Mouse (Mus musculus) stomach, embryonic 14.5 days (tissue): Measurements from ENCODE around the gene Tigd4. TPM values are rescaled to one million over a fixed set of nuclear protein-coding genes. Genes with fewer than 3 reads are reported as not detected.

Experiments used
- ATAC-seq: fragments of 200-750 bp; cut with Nextera tagmentation; 2 replicates; pipeline ENCODE4 v1.8.0; 2017; ENCODE audit warnings: low read depth, moderate TSS enrichment; ENCODE audit not compliant: insufficient number of reproducible peaks, insufficient read depth, low FRiP score
- H3K27ac ChIP-seq: fragments of 300-500 bp; sonication (generic); 2 replicates; pipeline ENCODE4 v1.5.1; 2014; ENCODE audit warnings: mild to moderate bottlenecking, low read length, moderate library complexity, mixed read lengths
- H3K27me3 ChIP-seq: fragments of 300-500 bp; sonication (generic); 2 replicates; pipeline ENCODE4 v1.6.1; 2014; ENCODE audit warnings: low read length, control low read depth, mixed read lengths; ENCODE audit not compliant: control insufficient read depth, insufficient read depth
- H3K36me3 ChIP-seq: fragments of 300-500 bp; sonication (generic); 2 replicates; pipeline ENCODE4 v1.6.1; 2014; ENCODE audit warnings: mild to moderate bottlenecking, control low read depth, low read length, moderate library complexity, mixed read lengths; ENCODE audit not compliant: control insufficient read depth, insufficient read depth
- H3K4me1 ChIP-seq: fragments of 300-500 bp; sonication (generic); 2 replicates; pipeline ENCODE4 v1.6.1; 2014; ENCODE audit warnings: low read length, control low read depth, mixed read lengths; ENCODE audit not compliant: control insufficient read depth, insufficient read depth
- H3K4me2 ChIP-seq: fragments of 300-500 bp; sonication (generic); replicated peaks from 2 replicates; pipeline ENCODE4 v1.6.1; 2014; ENCODE audit warnings: low read depth, low read length, control low read depth
- H3K4me3 ChIP-seq: fragments of 300-500 bp; sonication (generic); 2 replicates; pipeline ENCODE4 v1.5.1; 2014; ENCODE audit warnings: low read depth, low read length, control low read depth
- H3K9ac ChIP-seq: fragments of 300-500 bp; sonication (generic); replicated peaks from 2 replicates; pipeline ENCODE4 v1.6.1; 2014; ENCODE audit warnings: low read depth, mild to moderate bottlenecking, control low read depth, low read length, moderate library complexity, mixed read lengths
- H3K9me3 ChIP-seq: fragments of 300-500 bp; sonication (generic); 2 replicates; pipeline ENCODE4 v1.6.1; 2016; ENCODE audit warnings: low read depth, low read length, control low read depth; ENCODE audit not compliant: control insufficient read depth
- WGBS: fragments of 180-500 bp; shearing (Covaris S2); extraction: QIAGEN DNeasy Blood & Tissue Kit; methylation state at CpG from one replicate; pipeline ENCODE4 v1.1.7; 2014; 5-methylcytosine and 5-hydroxymethylcytosine counted together
- polyA plus RNA-seq: library from polyadenylated mRNA; unstranded; fragments of >200 nt; fragmentation: Nextera tagmentation; extraction: Ambion mirVana; gene quantifications from 2 replicates; pipeline ENCODE4 v1.2.1, GENCODE M21; 2014

Tigd4 gene
- polyA plus RNA-seq, 1 experiment from 2014 or later: 0.23 TPM

DNA sequence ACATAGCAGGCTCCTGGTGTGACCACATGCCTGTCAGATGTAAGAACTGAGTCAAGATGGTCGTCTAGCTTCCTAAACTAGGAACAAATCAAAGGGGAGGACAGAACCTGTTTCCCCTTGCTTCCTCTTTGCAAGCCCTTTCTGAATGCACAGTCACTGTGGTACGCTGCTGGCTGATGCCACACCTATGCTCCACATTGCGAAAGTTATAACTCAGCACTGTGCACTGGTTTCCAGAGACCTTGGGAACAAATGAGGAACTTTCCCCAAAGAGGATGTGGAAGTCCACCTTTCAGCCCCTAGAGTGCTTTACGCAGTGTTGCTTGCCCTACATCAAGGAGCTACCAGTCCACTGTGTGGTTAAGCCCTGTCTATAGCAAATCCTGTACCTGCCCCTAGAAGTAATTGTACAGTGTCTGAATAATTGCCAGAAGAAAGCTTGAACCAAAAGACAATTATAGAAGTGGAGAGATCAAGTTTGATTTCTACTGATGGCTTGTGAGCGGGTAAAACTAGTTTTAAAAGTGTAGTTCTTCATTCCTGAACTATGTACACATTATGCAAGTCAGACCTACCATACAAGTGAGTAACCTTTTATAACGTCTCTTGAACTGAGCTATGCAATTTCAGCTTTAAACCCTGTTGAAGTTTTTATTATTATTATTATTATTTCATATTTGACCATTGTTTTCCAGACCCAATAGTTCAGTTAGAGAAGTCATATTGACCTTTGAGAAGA, 4.8 kb downstream of the Tigd4 start:
- Histone ChIP-seq H3K27me3 (no peaks in the 10 kb centered on the region), H3K27ac (0 out of 2 replicates have a peak overlapping the region, but pooled peaks have one; percentile 15), H3K36me3 (no peaks in the 10 kb centered on the region), H3K4me1 (no peaks in the 10 kb centered on the region), H3K4me3 (no peak overlapping the region), H3K9me3 (no peaks in the 10 kb centered on the region), H3K4me2 (no peak overlapping the region), H3K9ac (no peak overlapping the region)
- 72% methylated on average over 6 of the region's 6 CpGs for WGBS
- no peak for ATAC-seq

DNA sequence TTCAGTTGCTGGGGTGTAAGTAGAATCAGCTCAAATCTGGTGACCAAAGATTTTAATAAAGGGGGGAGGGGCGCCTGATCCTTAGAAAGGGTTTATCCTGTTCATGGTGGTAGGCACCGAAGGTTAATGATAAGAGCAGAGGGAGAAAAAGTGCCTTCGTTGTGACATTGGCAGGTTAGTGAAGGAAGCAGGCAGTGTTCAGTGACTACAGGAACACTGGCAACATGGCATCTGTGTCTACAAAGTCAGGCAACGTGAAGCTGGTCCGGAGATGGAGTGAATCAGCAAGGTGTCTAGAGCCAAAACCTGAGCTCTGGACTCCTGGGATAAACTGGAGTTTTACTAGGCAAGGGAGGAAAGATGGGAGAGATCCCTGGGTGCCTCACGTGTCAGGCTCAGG, 5.4 kb downstream of the Tigd4 start:
- no peak for ATAC-seq
- no peak overlapping the region for H3K9ac ChIP-seq
- H3K36me3 ChIP-seq: no peaks in the 10 kb centered on the region
- no peak overlapping the region for H3K4me3 ChIP-seq
- H3K27ac ChIP-seq: no peak overlapping the region
- no peaks in the 10 kb centered on the region for H3K9me3 ChIP-seq
- no peaks in the 10 kb centered on the region for H3K4me1 ChIP-seq
- H3K27me3 ChIP-seq: no peaks in the 10 kb centered on the region
- WGBS: 82% methylated on average over 6 of the region's 6 CpGs
- no peak overlapping the region for H3K4me2 ChIP-seq

DNA sequence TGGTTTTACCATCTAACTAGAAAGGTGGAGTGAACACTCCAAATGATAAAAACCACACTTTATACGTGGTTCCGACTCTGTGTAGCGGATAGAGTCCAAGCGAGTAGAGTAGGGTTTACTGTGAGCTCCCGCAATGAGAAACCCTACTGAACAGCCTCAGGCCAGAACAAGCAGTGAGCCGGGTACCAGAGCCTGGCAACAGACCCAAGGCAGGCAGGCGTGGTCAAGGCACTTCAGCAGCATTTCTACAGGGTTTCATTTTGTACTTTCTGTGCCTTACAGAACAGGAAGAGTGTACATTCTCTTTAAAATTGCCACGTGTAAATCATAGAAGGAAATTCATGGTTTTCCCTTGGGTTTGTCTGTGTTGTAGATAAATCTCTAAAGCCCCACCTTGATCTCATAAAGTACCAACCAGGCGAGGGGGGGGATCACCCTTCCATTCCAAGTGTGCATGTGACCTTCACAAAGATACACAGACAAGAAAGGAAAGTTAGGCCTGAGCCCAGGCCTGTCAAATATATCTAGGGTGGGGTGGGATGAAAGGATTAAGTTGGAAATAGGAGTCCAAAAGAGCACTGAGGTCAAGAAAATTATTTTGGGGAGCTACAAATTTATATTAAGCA, 8.6 kb downstream of the Tigd4 start:
- no peak for ATAC-seq
- Histone ChIP-seq H3K4me3 (no peak overlapping the region), H3K4me1 (no peaks in the 10 kb centered on the region), H3K36me3 (no peaks in the 10 kb centered on the region), H3K27ac (peak overlapping the region; percentile 59; the same call in 1 of the 2 replicates), H3K27me3 (no peaks in the 10 kb centered on the region), H3K9ac (no peak overlapping the region), H3K4me2 (no peak overlapping the region), H3K9me3 (no peaks in the 10 kb centered on the region)
- WGBS: 70% methylated on average over 9 of the region's 9 CpGs

DNA sequence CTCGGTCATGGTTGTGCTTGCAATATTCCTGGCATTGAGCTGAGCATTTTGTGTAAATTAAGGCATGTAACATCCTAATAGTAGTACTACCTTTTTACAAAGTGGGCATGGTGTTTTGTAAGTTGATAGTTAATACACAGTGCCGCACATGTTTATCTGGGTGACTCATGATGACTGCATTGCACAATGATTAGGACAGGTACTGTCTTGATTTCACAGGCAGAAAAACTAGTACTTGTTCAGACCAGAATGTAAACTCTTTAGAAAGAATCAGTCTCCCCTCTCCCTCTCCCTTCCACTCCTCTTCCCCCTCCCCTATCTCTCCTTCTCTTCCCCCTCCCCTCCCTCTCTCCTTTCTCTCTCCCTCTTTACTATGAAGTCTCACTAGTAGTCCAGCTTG, 9.4 kb downstream of the Tigd4 start:
- Histone ChIP-seq H3K9ac (no peak overlapping the region), H3K36me3 (no peaks in the 10 kb centered on the region), H3K9me3 (no peaks in the 10 kb centered on the region), H3K4me3 (no peak overlapping the region), H3K4me1 (no peaks in the 10 kb centered on the region), H3K27ac (peak overlapping the region; percentile 2; the same call in 1 of the 2 replicates), H3K4me2 (no peak overlapping the region), H3K27me3 (no peaks in the 10 kb centered on the region)
- 83% methylated on average over 2 of the region's 2 CpGs for WGBS
- ATAC-seq: no peak

DNA sequence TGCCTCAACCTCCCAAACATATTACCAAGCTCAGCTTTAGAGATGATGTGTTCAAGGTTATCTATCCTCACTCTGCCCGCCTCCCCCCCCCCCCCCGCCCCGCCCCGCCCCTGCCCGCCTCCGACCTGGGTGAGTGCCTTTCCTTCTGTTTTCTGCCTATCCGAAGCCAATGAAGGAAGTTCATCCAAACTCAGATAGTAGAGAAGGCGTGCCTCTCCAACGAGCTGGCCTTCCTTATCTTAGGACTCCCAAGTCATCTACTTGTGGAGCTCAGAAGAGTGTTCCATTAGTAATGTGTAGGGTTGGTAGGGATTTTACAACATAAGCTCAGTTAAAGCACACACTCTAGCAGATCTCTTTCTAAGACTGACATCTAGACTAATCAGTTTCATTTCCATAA, 9.8 kb downstream of the Tigd4 start:
- H3K9ac ChIP-seq: no peak overlapping the region
- WGBS: 67% methylated on average over 9 of the region's 9 CpGs
- no peaks in the 10 kb centered on the region for H3K36me3 ChIP-seq
- no peaks in the 10 kb centered on the region for H3K9me3 ChIP-seq
- H3K4me1 ChIP-seq: no peaks in the 10 kb centered on the region
- no peaks in the 10 kb centered on the region for H3K27me3 ChIP-seq
- no peak overlapping the region for H3K4me3 ChIP-seq
- ATAC-seq: no peak
- no peak overlapping the region for H3K4me2 ChIP-seq
- no peak overlapping the region; the same call in 1 of the 2 replicates for H3K27ac ChIP-seq

DNA sequence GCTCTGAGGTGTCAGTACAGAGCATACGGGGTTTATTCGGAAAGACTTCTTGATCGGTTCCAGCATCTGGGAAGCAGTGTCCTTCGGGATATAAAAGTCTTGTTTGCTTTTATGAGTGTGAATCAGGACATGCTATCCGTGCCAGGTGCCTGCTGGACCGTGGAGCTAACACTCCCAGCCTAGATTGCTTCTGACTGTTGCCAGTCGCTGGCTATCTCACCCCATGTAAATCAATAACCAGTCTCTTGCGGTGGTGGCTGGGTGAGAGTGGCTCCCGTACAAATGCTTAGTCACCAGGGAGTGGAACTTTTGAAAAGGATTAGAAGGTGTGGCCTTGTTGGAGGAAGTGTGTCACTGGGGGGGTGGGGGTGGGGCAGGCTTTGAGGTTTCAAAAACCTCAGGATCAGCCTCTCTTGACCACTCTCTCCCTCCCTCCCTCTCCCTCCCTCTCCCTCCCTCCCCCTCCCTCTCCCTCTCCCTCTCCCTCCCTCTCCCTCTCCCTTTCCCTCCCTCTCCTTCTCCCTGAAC, 16.9 kb downstream of the Tigd4 start:
- no peaks in the 10 kb centered on the region for H3K36me3 ChIP-seq
- H3K27ac ChIP-seq: no peak overlapping the region
- no peak overlapping the region for H3K9ac ChIP-seq
- 81% methylated on average over 9 of the region's 9 CpGs for WGBS
- H3K4me1 ChIP-seq: no peaks in the 10 kb centered on the region
- ATAC-seq: no peak
- no peak overlapping the region for H3K4me2 ChIP-seq
- no peak overlapping the region for H3K4me3 ChIP-seq
- H3K9me3 ChIP-seq: 0 out of 2 replicates have a peak, but pooled peaks cover 2% of the 10 kb centered on the region
- no peaks in the 10 kb centered on the region for H3K27me3 ChIP-seq

DNA sequence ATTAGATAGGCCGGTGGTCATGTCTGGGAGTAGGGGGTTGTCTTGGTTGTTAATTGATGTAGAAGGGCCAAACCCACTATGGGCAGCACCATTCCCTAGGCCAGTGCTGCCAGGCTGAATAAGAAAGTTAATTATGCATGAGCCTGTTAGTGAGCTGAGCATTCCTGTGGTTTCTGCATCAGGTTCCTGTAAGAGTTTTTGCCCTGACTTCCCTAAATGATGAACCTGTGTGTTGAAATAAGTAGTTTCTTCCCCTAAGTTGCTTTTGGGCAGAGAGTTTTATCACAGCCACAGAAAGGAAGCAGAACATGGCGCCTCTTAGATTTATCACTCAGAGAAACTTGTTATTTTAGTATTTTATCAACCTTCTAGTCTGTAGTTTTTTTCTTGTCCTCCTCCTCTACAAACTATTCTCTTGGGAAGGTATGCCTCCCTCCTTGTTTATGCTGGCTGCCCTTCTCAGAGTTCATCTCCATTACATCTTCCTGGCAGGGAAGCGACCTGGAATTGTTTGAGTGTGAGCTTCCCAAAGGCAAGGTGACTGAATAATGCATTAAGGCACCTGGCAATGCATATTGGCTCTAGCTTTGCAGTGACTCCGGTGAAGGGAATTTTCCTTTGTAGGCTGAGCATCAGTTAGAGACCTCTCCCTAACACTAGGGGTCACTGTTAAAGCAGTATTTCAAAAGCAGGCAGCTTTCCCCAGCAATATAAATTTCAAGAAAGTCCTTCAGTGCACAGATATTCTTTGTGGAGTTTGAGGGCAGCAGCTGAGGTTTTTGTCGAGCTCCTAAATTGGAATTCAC, 21.9 kb downstream of the Tigd4 start:
- Histone ChIP-seq H3K4me1 (no peaks in the 10 kb centered on the region), H3K36me3 (no peaks in the 10 kb centered on the region), H3K9me3 (0 out of 2 replicates have a peak, but pooled peaks cover 2% of the 10 kb centered on the region), H3K4me2 (no peak overlapping the region), H3K27me3 (no peaks in the 10 kb centered on the region), H3K4me3 (no peak overlapping the region), H3K27ac (no peak overlapping the region), H3K9ac (no peak overlapping the region)
- WGBS: 32% methylated on average over 5 of the region's 5 CpGs
- no peak for ATAC-seq

DNA sequence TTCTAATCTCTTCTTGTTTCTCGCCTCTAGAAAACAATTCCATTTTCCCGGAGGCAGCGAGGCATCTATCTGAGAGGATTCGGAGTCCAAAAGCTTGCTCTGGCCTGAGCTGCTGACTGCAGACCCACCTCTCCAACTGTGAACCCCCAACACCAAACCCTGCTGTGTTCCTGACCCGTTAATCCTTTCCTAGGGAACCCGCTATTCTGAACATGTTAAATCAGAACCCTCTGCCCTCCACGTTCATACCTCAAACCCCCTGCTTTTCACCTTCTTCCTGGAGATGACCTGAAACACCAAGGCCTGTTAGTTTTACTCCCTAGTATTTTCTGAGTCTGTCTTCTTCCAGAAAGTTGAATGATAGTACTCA, 22.5 kb downstream of the Tigd4 start:
- 0 out of 2 replicates have a peak, but pooled peaks cover 2% of the 10 kb centered on the region for H3K9me3 ChIP-seq
- H3K27me3 ChIP-seq: no peaks in the 10 kb centered on the region
- no peak overlapping the region for H3K4me2 ChIP-seq
- ATAC-seq: no peak
- H3K9ac ChIP-seq: no peak overlapping the region
- no peak overlapping the region for H3K27ac ChIP-seq
- H3K4me3 ChIP-seq: no peak overlapping the region
- no peaks in the 10 kb centered on the region for H3K4me1 ChIP-seq
- WGBS: 40% methylated on average over 7 of the region's 7 CpGs
- no peaks in the 10 kb centered on the region for H3K36me3 ChIP-seq
